Mouse (Mus musculus) thymus, postnatal 4 days (tissue): Measurements from ENCODE around the gene Mcoln3.

Experiments
- DNase-seq: peaks from one replicate; pipeline ENCODE4 v3.0.0; 2021

Gene Mcoln3

GRCm38 (mm10) chr3:146177748-146178582 lies 60.7 kb downstream of the Mcoln3 start:
- peak; percentile 93 for DNase-seq

- DNase-seq = no peak
Measured at GRCm38 (mm10) chr3:146180341-146180740, 63.1 kb downstream of the Mcoln3 start.

- peak; percentile 86 for DNase-seq
Measured at GRCm38 (mm10) chr3:146180986-146181385, 63.7 kb downstream of the Mcoln3 start.

- DNase-seq = peak; percentile 51
Measured at GRCm38 (mm10) chr3:146184992-146185657, 67.9 kb downstream of the Mcoln3 start.

- DNase-seq = no peak
Measured at GRCm38 (mm10) chr3:146186033-146186432, 68.8 kb downstream of the Mcoln3 start.

GRCm38 (mm10) chr3:146189933-146190332 lies 72.7 kb downstream of the Mcoln3 start:
- DNase-seq = peak; percentile 60
